Mouse (Mus musculus) cerebellum, postnatal 4 days (tissue): ENCODE results near the gene Tmem94.
"Not testable (repeated sequence)": the region's sequence is repeated elsewhere in the genome, so short reads cannot be mapped to it uniquely, and the experiment has no call there.

Source experiments
- DNase-seq, 2 experiments: peaks; one replicate each; pipeline ENCODE4 v3.0.0; 2022; ENCODE audit warnings: low spot score in 2 of 2, mixed read lengths in 1 of 2

Tmem94 gene

GRCm38 (mm10) chr11:115765103-115765606 is at the start of gene Tmem94:
TSS of gene Tmem94 (plus strand) at chr11:115765433.
- peak; percentile 97 to 98 for DNase-seq

GRCm38 (mm10) chr11:115716410-115717338 is 48.6 kb upstream of the Tmem94 start:
- DNase-seq, result no peak

DNA sequence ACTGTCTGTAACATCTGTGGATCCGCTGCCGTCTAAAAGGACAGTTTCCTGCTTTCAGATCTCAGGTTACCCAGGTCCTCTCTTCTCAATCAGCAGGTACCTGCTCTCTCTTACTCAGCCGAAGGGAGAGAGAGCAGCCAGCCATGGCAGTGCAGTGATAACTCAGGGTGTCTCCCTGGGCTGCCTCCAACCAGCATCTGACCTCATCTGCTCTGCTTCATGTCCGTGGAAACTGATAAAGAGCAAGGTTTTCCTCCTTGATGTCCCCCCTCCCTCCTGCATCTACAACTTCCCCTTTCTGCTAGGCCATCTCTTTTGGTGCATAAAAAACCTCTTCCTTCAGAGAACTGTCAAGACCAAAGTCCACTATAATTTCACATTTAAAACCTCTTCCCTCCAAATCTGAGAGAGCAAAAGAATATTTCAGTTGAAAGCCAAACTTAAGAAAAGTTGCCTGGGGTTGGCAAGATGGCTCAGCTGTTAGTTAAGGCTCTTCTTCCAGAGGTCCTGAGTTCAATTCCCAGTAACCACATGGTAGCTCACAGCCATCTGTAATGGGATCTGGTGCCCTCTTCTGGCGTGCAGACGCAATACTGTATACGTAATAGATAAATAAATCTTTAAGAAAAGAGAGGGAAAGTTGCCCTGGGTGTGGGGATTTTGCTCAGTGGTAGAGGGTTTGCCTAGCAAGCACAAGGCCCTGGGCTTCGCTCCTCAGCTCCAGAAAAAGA is 47.4 kb upstream of the Tmem94 start:
- no peak for DNase-seq

DNA sequence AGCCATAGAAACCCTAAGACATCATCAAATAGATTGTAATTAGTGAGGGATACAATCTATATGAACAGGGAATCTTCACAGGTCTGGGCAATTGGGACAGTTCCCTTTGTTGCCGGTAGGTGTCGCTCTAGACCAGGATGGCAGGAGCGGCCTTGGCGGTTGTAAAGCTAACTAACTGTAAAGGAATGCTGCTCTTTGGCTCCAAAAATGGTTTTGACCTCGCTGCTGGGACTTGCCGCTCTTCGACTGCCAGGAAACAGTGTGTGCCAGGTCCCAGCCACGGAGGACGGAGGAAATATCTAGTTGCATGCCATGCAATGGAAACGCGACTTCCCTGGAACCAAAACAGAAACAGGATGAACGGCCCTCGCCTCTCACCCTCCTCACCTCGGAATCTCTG is 42.6 kb upstream of the Tmem94 start:
- peak; percentile 77 to 83 for DNase-seq

DNA sequence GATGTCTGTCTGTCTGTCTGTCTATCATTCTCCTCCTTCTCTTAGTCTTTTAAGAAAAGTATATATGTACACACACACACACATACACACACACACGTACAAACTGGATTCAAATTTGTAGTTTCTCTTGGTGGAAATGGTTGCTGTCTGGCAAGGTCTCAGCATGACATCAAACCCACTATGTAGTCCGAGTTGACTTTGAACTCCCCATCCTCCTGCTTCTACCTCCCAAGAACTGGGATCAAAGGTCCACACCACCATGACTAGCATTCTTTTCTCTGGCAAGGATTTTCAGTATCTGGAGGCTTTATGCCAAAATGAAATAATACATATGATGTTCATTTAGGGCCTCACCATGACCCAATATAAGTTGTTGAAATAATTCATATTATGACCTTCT is 42.0 kb upstream of the Tmem94 start:
- no peak for DNase-seq

DNA sequence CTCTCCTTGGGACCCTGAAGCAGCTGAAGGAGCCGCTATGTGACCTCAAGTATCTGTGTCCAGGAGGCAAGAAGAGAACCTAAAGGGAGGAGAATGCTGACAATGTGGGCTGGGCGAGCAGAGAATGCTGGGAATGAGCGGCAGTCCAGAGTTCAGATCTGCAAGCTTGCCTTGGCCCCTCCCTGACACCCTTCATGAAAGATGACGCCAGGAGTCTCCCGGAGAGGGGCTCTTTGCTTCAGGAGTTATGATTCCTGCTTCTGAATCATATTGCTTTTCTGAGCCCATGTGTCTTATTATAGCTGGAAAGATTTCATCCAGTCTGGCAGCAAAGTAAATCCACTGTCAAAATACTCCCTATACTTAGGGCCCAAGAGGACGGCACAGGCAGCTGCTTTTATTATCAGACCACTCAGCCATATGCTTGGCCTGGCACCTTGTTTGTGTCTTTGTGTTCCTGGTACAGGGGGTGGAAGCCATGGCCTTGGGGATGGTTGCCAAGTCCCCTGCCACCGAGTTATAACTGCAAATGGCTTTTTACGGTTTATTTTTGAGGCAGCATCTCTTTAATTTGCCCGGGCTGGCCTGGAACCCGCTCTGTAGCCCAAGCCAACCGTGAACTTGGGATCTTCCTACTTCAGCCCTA is 31.1 kb upstream of the Tmem94 start:
- DNase-seq, result no peak

GRCm38 (mm10) chr11:115737608-115738208 is 27.5 kb upstream of the Tmem94 start:
- DNase-seq, result no peak

DNA sequence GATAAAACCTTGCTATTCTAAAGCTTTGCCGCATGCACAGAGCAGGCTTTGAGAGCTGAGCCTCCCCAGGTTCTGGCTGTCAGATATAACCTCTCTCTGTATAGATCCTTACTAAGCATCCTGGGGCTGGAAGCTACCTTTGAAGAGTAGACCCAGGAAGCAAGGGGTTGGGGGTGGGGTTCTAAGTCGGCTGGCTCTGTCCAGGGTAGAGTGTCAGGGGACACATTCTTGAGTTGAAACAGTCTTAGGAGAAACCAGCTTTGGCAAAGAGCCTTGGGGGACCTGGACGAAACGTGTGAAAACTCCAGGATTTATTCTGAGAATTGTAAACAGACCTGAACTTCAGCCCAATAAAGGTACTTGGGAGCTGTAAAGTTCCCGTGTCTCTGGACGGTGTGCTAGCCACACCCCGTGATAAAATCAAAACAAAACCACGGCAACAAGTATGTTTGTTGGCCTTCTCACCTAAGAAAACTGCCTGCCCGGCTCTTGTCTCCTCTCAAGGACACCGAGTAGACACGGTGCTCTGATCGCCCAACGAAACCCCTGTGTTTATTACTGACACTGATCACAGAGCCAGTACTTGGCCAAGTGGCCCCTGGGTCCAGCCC is 26.9 kb upstream of the Tmem94 start:
- DNase-seq, result no peak

- no peak for DNase-seq
Measured at GRCm38 (mm10) chr11:115741070-115741469, 24.2 kb upstream of the Tmem94 start.

GRCm38 (mm10) chr11:115742926-115743325 is 22.3 kb upstream of the Tmem94 start:
- no peak for DNase-seq

DNA sequence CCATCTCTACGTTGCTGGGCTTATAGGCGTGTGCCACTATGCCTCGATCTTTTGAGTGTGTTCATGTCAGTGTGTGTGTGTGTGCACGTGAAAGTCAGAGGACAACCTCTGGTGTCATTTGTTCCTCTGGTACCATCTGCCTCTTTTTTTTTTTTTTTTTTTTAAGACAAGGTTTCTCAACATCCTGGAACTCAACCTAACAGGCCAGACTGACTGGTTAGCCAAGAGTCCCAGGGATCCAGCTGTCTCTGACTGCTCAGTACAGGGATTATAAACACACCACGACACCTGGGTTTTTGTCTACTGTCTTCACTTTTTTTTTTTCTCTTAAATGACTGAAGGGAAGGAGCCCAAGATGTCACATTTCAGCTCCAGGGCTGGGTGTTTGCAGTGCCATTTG is 20.8 kb upstream of the Tmem94 start:
- no peak for DNase-seq

DNA sequence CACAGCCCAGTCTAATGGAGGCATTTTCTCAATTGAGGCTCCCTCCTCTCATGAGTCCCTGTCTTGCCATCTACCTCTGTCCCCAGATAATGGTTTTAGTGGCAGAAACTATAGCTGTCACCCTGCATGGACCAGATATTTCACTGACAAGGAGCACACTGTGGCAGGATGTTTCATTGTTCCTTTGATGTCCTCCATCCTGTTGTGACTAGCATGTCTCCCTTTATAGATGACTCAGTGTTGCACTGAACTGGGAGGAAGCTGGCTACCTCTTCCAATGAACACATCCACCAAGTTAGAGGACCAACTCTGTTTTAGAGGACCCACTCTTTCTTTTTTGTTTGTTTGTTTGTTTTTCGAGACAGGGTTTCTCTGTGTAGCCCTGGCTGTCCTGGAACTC is 19.1 kb upstream of the Tmem94 start:
- DNase-seq, result no peak

DNA sequence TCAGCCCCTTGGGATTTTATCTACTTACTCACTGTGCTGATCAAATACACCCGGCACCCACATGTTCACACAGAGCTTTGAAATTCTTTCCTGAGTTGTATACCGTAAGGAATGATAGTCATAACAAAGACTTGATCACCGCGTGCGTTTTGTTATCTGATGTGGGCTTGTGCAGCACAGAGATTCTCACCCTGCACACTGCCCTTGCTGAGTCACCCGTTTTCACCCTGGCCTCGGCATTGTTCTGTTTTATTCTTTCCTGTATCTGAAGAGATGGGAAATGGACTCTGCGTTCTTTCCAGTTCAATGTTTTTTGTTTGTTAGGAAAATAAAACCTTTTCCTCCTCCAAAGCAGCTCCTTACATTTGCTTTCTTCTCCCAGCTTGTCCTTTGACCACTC is 18.5 kb upstream of the Tmem94 start:
- no peak for DNase-seq

DNA sequence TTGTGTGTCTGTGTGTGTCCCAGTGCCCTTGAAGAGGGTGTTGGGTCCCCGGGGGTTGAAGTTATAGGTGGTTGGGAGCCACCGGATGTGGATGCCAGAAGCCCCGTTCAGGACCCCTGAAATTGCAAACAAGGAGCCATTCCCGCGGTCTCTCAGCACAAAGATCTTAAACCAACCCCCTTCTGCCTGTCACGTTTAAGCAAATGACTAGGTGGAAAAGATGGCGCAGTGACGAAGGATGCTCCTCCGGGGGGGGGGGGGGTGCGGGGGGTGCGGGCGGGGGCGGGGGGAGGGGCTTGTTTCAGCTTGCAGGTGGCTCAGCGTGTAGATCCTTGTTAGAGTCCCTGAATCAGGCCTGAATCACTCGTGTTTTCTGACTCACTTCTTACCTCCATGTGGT is 17.9 kb upstream of the Tmem94 start:
- no peak for DNase-seq

- DNase-seq, result no peak
Measured at GRCm38 (mm10) chr11:115749834-115750233, 15.4 kb upstream of the Tmem94 start.

DNA sequence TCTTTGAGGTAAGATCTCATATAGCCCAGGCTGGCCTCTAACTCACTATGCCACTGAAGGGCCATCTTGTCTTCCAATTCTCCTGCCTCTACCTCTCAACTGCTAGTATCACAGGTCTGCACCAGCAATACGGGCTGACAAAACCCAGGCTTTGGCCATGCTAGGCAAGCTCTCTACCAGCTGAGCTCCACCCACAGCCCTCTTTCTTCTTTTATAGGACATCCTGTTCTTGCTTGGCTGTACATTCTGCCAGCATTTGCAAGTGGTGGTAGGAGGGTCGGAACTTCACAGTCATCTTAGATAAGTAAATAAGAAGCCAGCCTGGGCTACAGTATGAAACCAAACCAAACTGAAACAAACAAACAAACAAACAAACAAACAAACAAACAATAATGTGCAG is 13.5 kb upstream of the Tmem94 start:
- no peak for DNase-seq

DNA sequence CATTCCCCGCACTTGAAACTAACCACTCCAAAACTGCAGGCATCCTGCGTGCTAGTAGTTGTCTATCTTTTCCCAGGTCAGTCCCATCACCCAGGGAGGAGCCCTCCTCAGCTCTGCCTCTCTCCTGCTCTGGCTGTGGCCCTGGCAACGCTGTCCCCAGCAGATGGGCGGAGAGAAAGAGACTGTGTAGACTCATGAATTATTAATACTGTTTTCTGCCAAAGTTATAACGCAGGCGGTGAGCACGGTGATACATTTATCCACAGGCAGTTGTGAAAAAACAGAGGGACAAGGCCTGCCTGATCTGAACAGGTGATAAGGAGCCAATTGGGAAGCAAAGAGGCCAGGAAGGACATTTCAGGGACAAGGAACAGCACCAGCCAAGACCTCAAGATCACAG is 12.6 kb upstream of the Tmem94 start:
- DNase-seq, result no peak

- DNase-seq, result no peak
Measured at GRCm38 (mm10) chr11:115753485-115753884, 11.7 kb upstream of the Tmem94 start.

DNA sequence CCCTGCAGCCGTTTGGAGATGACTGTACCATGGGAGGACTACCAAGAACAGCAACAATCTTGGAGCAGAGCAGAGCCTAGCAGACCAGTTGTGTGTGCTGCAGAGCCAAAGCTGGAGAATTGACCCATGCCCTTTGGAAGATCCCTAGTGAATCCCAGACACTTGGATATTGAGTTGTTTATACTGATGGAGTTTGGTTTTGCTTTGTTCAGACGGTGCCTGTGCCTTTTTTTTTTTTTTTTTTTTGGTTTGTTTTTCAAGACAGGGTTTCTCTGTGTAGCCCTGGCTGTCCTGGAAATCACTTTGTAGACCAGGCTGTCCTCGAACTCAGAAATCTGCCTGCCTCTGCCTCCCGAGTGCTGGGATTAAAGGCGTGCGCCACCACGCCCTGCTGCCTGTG is 3.1 kb upstream of the Tmem94 start:
- not testable (repeated sequence) for DNase-seq

- DNase-seq, result no peak
Measured at GRCm38 (mm10) chr11:115764698-115765097, 535 bp upstream of the Tmem94 start.

- peak in 1 of 2 experiments; percentile 68 for DNase-seq
Measured at GRCm38 (mm10) chr11:115765607-115766141, 441 bp downstream of the Tmem94 start.
